Mouse (Mus musculus): Measurements from ENCODE around the gene Mier2. TPM values are rescaled to one million over a fixed set of nuclear protein-coding genes. Genes with fewer than 3 reads are reported as not detected.

Gene Mier2
- polyA plus RNA-seq, 1 experiment from 2014 or later: 26.5 TPM

DNA sequence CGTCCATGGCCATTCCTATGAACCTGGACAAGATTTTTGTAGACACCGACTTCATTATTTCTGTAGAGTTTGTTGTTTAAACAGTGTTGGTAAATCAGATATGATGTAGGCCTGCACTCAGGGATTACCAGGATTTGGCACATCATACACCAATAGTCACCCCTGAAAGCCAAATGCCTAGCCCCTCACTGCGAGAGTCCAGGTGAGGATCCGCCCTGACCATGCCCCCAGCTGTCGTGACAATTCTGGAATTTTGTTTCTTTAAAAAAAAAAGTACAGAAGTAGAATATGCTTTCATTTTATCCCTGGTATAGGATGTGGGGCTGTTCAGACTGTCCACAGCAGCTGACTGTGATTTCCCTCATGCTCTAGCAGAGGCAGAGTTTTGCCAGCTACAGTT lies 14.9 kb upstream of the Mier2 start:
- 80% methylated on average over 5 of the region's 5 CpGs for WGBS (ENCODE audit: insufficient replicate concordance)
- no peaks in the 10 kb centered on the region for H3K36me3 ChIP-seq (ENCODE audit: control insufficient read depth, insufficient read depth, low read length)
- no peak for ATAC-seq (replicated peaks; ENCODE audit: insufficient number of reproducible peaks, low FRiP score, low TSS enrichment)

DNA sequence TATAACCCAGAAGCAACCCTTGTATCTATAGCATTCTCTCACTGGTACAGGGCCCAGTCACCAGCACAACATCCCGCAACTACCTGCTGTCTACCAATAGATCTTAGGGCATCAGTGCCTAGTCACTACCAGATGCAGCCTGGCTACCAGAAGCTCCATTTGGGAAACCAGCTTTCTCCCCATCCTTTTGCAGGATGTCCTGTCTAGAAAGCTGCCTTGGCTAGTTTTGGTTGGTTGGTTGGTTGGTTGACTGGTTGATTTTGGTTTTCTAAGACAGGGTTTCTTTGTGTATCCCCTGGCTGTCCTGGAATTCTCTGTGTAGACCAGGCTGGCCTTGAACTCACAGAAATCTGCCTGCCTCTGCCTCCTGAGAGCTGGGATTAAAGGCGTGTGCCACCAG lies 4.7 kb upstream of the Mier2 start:
- Histone ChIP-seq H3K27ac (ENCODE audit: low read depth, low read length) (no peak overlapping the region), H3K4me3 (ENCODE audit: low read depth, low read length) (no peak overlapping the region), H3K4me2 (no peak overlapping the region), H3K27me3 (ENCODE audit: control insufficient read depth, insufficient read depth, low read length) (no peaks in the 10 kb centered on the region), H3K9ac (ENCODE audit: low read depth, low read length) (no peak overlapping the region), H3K4me1 (ENCODE audit: control insufficient read depth, insufficient read depth, low read length) (no peaks in the 10 kb centered on the region), H3K36me3 (ENCODE audit: control insufficient read depth, insufficient read depth, low read length) (no peaks in the 10 kb centered on the region), H3K9me3 (replicated peaks; ENCODE audit: control insufficient read depth, low read length) (no peaks in the 10 kb centered on the region)
- WGBS (ENCODE audit: insufficient replicate concordance): 84% methylated on average over 2 of the region's 2 CpGs
- no peak for ATAC-seq (replicated peaks; ENCODE audit: insufficient number of reproducible peaks, low FRiP score, low TSS enrichment)

More for the DNA sequence above, 14.9 kb upstream of the Mier2 start:
- Histone ChIP-seq H3K4me3 (ENCODE audit: low read depth, low read length) (no peak overlapping the region), H3K27me3 (ENCODE audit: control insufficient read depth, insufficient read depth, low read length) (no peaks in the 10 kb centered on the region), H3K4me1 (ENCODE audit: control insufficient read depth, insufficient read depth, low read length) (no peaks in the 10 kb centered on the region), H3K4me2 (no peak overlapping the region), H3K9me3 (replicated peaks; ENCODE audit: control insufficient read depth, low read length) (no peaks in the 10 kb centered on the region), H3K27ac (ENCODE audit: low read depth, low read length) (no peak overlapping the region), H3K9ac (ENCODE audit: low read depth, low read length) (no peak overlapping the region)

GRCm38 (mm10) chr10:79557496-79557895 lies 2.5 kb upstream of the Mier2 start:
- H3K4me2 ChIP-seq: no peak overlapping the region
- ATAC-seq (replicated peaks; ENCODE audit: insufficient number of reproducible peaks, low FRiP score, low TSS enrichment): no peak
- H3K27ac ChIP-seq (ENCODE audit: low read depth, low read length): no peak overlapping the region
- H3K9me3 ChIP-seq (replicated peaks; ENCODE audit: control insufficient read depth, low read length): no peaks in the 10 kb centered on the region
- no peaks in the 10 kb centered on the region for H3K27me3 ChIP-seq (ENCODE audit: control insufficient read depth, insufficient read depth, low read length)
- H3K4me1 ChIP-seq (ENCODE audit: control insufficient read depth, insufficient read depth, low read length): peaks cover 10% of the 10 kb centered on the region
- no peak overlapping the region for H3K4me3 ChIP-seq (ENCODE audit: low read depth, low read length)
- no peaks in the 10 kb centered on the region for H3K36me3 ChIP-seq (ENCODE audit: control insufficient read depth, insufficient read depth, low read length)
- H3K9ac ChIP-seq (ENCODE audit: low read depth, low read length): no peak overlapping the region
- WGBS (ENCODE audit: insufficient replicate concordance): 86% methylated on average over 5 of the region's 5 CpGs

GRCm38 (mm10) chr10:79556951-79557350 lies 2.0 kb upstream of the Mier2 start:
- H3K27me3 ChIP-seq (ENCODE audit: control insufficient read depth, insufficient read depth, low read length): no peaks in the 10 kb centered on the region
- 83% methylated on average over 5 of the region's 5 CpGs for WGBS (ENCODE audit: insufficient replicate concordance)

GRCm38 (mm10) chr10:79555238-79555724 lies 282 bp upstream of the Mier2 start:
- 29% methylated on average over 7 of the region's 7 CpGs for WGBS (ENCODE audit: insufficient replicate concordance)
- Histone ChIP-seq H3K36me3 (ENCODE audit: control insufficient read depth, insufficient read depth, low read length) (no peaks in the 10 kb centered on the region), H3K9ac (ENCODE audit: low read depth, low read length) (peak overlapping the region; percentile 96), H3K27ac (ENCODE audit: low read depth, low read length) (no peak overlapping the region), H3K4me2 (peak overlapping the region; percentile 77), H3K4me3 (ENCODE audit: low read depth, low read length) (peak overlapping the region; percentile 91), H3K27me3 (ENCODE audit: control insufficient read depth, insufficient read depth, low read length) (no peaks in the 10 kb centered on the region), H3K9me3 (replicated peaks; ENCODE audit: control insufficient read depth, low read length) (no peaks in the 10 kb centered on the region), H3K4me1 (ENCODE audit: control insufficient read depth, insufficient read depth, low read length) (peaks cover 12% of the 10 kb centered on the region)
- peak; percentile 8; the same call in 1 of the 2 replicates for ATAC-seq (replicated peaks; ENCODE audit: insufficient number of reproducible peaks, low FRiP score, low TSS enrichment)

More at GRCm38 (mm10) chr10:79556951-79557350, 2.0 kb upstream of the Mier2 start:
- Histone ChIP-seq H3K9ac (ENCODE audit: low read depth, low read length) (no peak overlapping the region), H3K4me3 (ENCODE audit: low read depth, low read length) (no peak overlapping the region), H3K4me2 (no peak overlapping the region), H3K27ac (ENCODE audit: low read depth, low read length) (no peak overlapping the region), H3K9me3 (replicated peaks; ENCODE audit: control insufficient read depth, low read length) (no peaks in the 10 kb centered on the region), H3K36me3 (ENCODE audit: control insufficient read depth, insufficient read depth, low read length) (no peaks in the 10 kb centered on the region), H3K4me1 (ENCODE audit: control insufficient read depth, insufficient read depth, low read length) (peaks cover 12% of the 10 kb centered on the region)
- no peak for ATAC-seq (replicated peaks; ENCODE audit: insufficient number of reproducible peaks, low FRiP score, low TSS enrichment)

- peak overlapping the region; percentile 77 for H3K4me2 ChIP-seq
- H3K27me3 ChIP-seq (ENCODE audit: control insufficient read depth, insufficient read depth, low read length): no peaks in the 10 kb centered on the region
- H3K9ac ChIP-seq (ENCODE audit: low read depth, low read length): peak overlapping the region; percentile 96
- no peak for ATAC-seq (replicated peaks; ENCODE audit: insufficient number of reproducible peaks, low FRiP score, low TSS enrichment)
- H3K36me3 ChIP-seq (ENCODE audit: control insufficient read depth, insufficient read depth, low read length): peaks cover 13% of the 10 kb centered on the region
- H3K9me3 ChIP-seq (replicated peaks; ENCODE audit: control insufficient read depth, low read length): no peaks in the 10 kb centered on the region
- 38% methylated on average over 10 of the region's 10 CpGs for WGBS (ENCODE audit: insufficient replicate concordance)
- H3K4me1 ChIP-seq (ENCODE audit: control insufficient read depth, insufficient read depth, low read length): peaks cover 12% of the 10 kb centered on the region
- no peak overlapping the region for H3K27ac ChIP-seq (ENCODE audit: low read depth, low read length)
- H3K4me3 ChIP-seq (ENCODE audit: low read depth, low read length): peak overlapping the region; percentile 91
Measured at GRCm38 (mm10) chr10:79553691-79554090, 1.3 kb downstream of the Mier2 start.

DNA sequence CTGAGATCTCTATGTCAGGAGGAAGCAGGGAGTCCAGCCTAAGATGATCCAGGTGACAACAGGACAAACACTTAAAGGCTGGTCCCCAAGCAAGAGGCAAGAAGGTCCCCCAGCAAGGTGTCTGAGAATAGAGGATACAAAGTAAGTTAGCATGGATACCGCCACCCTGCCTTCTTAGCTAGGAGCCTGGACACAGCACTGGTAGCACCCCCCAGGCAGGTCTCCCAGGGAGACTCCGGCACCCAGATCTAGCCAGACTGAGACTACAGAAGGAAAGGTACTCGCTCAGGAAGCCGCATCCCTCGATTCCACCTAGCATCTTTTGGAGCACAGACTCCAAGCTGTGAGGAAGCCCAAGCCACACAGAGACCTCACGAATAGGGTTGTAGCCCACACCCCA lies 1.8 kb downstream of the Mier2 start:
- Histone ChIP-seq H3K4me1 (ENCODE audit: control insufficient read depth, insufficient read depth, low read length) (peaks cover 12% of the 10 kb centered on the region), H3K27me3 (ENCODE audit: control insufficient read depth, insufficient read depth, low read length) (no peaks in the 10 kb centered on the region), H3K9me3 (replicated peaks; ENCODE audit: control insufficient read depth, low read length) (no peaks in the 10 kb centered on the region), H3K4me3 (ENCODE audit: low read depth, low read length) (no peak overlapping the region), H3K27ac (ENCODE audit: low read depth, low read length) (no peak overlapping the region), H3K4me2 (peak overlapping the region; percentile 77; the same call in 1 of the 2 replicates), H3K36me3 (ENCODE audit: control insufficient read depth, insufficient read depth, low read length) (peaks cover 18% of the 10 kb centered on the region), H3K9ac (ENCODE audit: low read depth, low read length) (no peak overlapping the region)
- no peak for ATAC-seq (replicated peaks; ENCODE audit: insufficient number of reproducible peaks, low FRiP score, low TSS enrichment)
- 89% methylated on average over 6 of the region's 6 CpGs for WGBS (ENCODE audit: insufficient replicate concordance)

DNA sequence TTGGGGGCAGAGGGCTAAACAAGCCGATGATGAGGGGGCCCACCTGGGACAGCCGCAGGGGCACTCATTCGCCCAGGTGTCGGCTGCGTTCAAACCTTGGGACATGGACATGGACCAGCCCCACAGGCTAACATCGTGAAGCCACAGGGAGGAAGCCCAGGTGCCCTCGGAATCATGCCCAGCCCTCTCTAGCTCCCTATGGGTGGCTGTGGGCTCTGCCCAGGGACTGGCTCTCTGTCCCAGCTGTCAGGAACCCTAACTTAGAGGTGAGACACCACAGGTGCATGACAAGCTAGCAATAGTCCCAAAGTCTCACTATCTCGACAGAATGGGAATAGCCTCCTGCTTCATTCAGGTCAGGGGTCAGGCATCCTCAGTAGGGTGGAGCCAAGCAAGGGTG lies 2.5 kb downstream of the Mier2 start:
- Histone ChIP-seq H3K27ac (ENCODE audit: low read depth, low read length) (no peak overlapping the region), H3K27me3 (ENCODE audit: control insufficient read depth, insufficient read depth, low read length) (no peaks in the 10 kb centered on the region), H3K36me3 (ENCODE audit: control insufficient read depth, insufficient read depth, low read length) (peaks cover 24% of the 10 kb centered on the region), H3K9me3 (replicated peaks; ENCODE audit: control insufficient read depth, low read length) (no peaks in the 10 kb centered on the region), H3K4me1 (ENCODE audit: control insufficient read depth, insufficient read depth, low read length) (peaks cover 12% of the 10 kb centered on the region), H3K9ac (ENCODE audit: low read depth, low read length) (no peak overlapping the region), H3K4me3 (ENCODE audit: low read depth, low read length) (no peak overlapping the region), H3K4me2 (no peak overlapping the region)
- no peak for ATAC-seq (replicated peaks; ENCODE audit: insufficient number of reproducible peaks, low FRiP score, low TSS enrichment)
- WGBS (ENCODE audit: insufficient replicate concordance): 82% methylated on average over 8 of the region's 8 CpGs

DNA sequence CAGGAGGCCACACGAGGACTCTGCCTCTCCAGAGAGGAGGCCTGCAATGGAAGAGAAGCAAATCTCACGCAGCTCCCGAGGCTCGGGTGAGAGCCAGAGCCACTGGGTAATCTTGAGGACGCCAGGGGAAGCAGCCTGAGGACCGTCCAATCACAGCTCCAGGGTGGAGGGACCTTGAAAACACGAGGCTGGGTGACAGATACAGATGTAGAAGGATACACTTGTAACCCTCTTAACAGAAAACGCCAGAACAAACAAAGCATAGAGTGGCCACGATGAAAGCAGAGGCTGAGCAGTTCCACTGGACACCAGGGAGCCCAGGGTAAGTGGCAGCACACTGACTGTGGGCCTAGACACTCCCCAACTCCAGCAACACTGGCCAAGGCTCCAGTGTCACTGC lies 4.6 kb downstream of the Mier2 start:
- Histone ChIP-seq H3K4me3 (ENCODE audit: low read depth, low read length) (no peak overlapping the region), H3K4me1 (ENCODE audit: control insufficient read depth, insufficient read depth, low read length) (peaks cover 12% of the 10 kb centered on the region), H3K9me3 (replicated peaks; ENCODE audit: control insufficient read depth, low read length) (no peaks in the 10 kb centered on the region), H3K27ac (ENCODE audit: low read depth, low read length) (no peak overlapping the region), H3K4me2 (no peak overlapping the region), H3K27me3 (ENCODE audit: control insufficient read depth, insufficient read depth, low read length) (no peaks in the 10 kb centered on the region), H3K36me3 (ENCODE audit: control insufficient read depth, insufficient read depth, low read length) (peaks cover 37% of the 10 kb centered on the region), H3K9ac (ENCODE audit: low read depth, low read length) (no peak overlapping the region)
- WGBS (ENCODE audit: insufficient replicate concordance): 75% methylated on average over 9 of the region's 9 CpGs
- no peak for ATAC-seq (replicated peaks; ENCODE audit: insufficient number of reproducible peaks, low FRiP score, low TSS enrichment)
